ENCODE assay signal across 8 mouse cellular contexts in the genomic region with DNA sequence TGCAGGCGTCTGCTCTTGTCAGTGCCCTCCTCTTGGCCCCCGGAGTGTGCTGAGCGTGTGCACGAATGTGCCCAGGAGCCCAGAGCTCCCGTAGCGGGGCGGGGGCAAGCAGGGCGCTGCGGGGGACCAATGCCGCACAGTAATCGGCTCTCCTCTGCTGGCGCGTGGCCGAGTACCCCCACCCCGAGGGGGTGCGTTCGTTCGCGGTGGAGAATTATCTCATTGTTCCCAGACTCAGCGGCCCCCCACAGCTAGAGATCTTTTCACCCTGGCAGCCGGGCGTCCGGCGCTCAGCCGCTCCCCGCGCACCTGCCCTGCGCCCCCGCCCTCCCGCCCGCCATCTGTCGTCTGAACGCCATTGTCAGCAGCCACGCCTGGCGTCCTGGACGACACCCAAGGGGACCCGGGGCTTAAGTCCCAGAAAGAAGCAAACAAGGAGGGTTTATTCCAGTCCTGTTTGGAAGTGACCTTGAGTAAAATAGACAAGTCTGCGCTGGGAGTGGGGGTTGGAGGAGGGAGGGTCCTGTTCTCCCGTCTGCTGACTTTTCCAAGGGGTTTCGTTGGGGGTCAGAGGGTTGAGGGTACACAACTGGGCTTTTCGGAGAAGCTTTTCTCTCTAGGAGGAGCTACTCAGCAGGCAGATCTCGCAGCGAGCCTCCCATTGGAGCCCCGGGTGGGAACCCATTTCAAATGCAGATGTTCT. TPM values are rescaled to one million over a fixed set of nuclear protein-coding genes. Genes with fewer than 3 reads are reported as not detected.
DNase-seq lines count a peak whose midpoint lies in the region; ATAC-seq lines count a peak whose summit lies in the region.

No protein-coding gene starts in this region.

- intact Hi-C loops in heart, postnatal 10 days (cut with DNase I): no loop called here

- DNase-seq in thymus, postnatal 4 days: peak; percentile 27
- DNase-seq in thymus, postnatal 36 days: no peak
- peak; percentile 54 to 71 for DNase-seq in heart, postnatal 10 days
- peak; percentile 51 to 54 for DNase-seq in layer of hippocampus, postnatal 25 days (ENCODE audit: extremely low spot score in 1 of 2, low spot score in 1 of 2)
- DNase-seq in right cerebral cortex, adult 2 months (ENCODE audit: low spot score in 2 of 2): peak; percentile 16 to 56

- peak; percentile 71 for ATAC-seq in embryonic facial prominence, embryonic 13.5 days (ENCODE audit: insufficient number of reproducible peaks, insufficient read depth, low FRiP score, low TSS enrichment, low read depth)
- ATAC-seq in lung, embryonic 16.5 days (ENCODE audit: low read depth): peak; percentile 81
- ATAC-seq in erythroblast, adult 5-6 weeks (replicated peaks; ENCODE audit: low FRiP score, poor library complexity, severe bottlenecking): no peak

- peaks cover 6% of the 10 kb centered on the region for H3K27me3 ChIP-seq in embryonic facial prominence, embryonic 13.5 days
- H3K27me3 ChIP-seq in lung, embryonic 16.5 days (ENCODE audit: control insufficient read depth, insufficient read depth, low read depth, low read length): no peaks in the 10 kb centered on the region

- peak overlapping the region; percentile 56 for H3K4me3 ChIP-seq in embryonic facial prominence, embryonic 13.5 days
- H3K4me3 ChIP-seq in lung, embryonic 16.5 days (ENCODE audit: low read length): peak overlapping the region; percentile 53

- peak overlapping the region; percentile 71 for H3K9ac ChIP-seq in embryonic facial prominence, embryonic 13.5 days
- peak overlapping the region; percentile 68 for H3K9ac ChIP-seq in lung, embryonic 16.5 days (ENCODE audit: low read length)

- peak overlapping the region; percentile 97 for H3K4me2 ChIP-seq in embryonic facial prominence, embryonic 13.5 days
- H3K4me2 ChIP-seq in lung, embryonic 16.5 days (ENCODE audit: low read depth, low read length): peak overlapping the region; percentile 95

- no peaks in the 10 kb centered on the region for H3K36me3 ChIP-seq in embryonic facial prominence, embryonic 13.5 days
- H3K36me3 ChIP-seq in lung, embryonic 16.5 days (ENCODE audit: control insufficient read depth, insufficient read depth, low read length): no peaks in the 10 kb centered on the region

- peaks cover 48% of the 10 kb centered on the region for H3K4me1 ChIP-seq in embryonic facial prominence, embryonic 13.5 days
- peaks cover 15% of the 10 kb centered on the region for H3K4me1 ChIP-seq in lung, embryonic 16.5 days (replicated peaks; ENCODE audit: control insufficient read depth, insufficient read depth, low read length)

- H3K27ac ChIP-seq in embryonic facial prominence, embryonic 13.5 days: peak overlapping the region; percentile 55
- peak overlapping the region; percentile 78 for H3K27ac ChIP-seq in lung, embryonic 16.5 days (ENCODE audit: low read length)

- H3K9me3 ChIP-seq in embryonic facial prominence, embryonic 13.5 days: no peaks in the 10 kb centered on the region
- H3K9me3 ChIP-seq in lung, embryonic 16.5 days (ENCODE audit: control insufficient read depth, low read length): no peaks in the 10 kb centered on the region

- WGBS in embryonic facial prominence, embryonic 13.5 days: under 1% methylated on average over 44 of the region's 44 CpGs
- WGBS in lung, embryonic 16.5 days: under 1% methylated on average over 44 of the region's 44 CpGs

RNA-seq across cellular contexts. Expression of a gene that starts 26.4 kb away (rescaled TPM):
- polyA plus RNA-seq in embryonic facial prominence, embryonic 13.5 days (2015; fragmentation: Nextera tagmentation; extraction: Ambion mirVana): 54.0 and 55.8 TPM in 2 replicates
- 10 to 100 TPM; 79.2 to 90.2 TPM for total RNA-seq in heart, postnatal 10 days (2021)
- total RNA-seq in layer of hippocampus, postnatal 25 days (2021): 10 to 100 TPM; 19.1 to 24.1 TPM
- polyA plus RNA-seq in lung, embryonic 16.5 days (2015; fragmentation: Nextera tagmentation; extraction: Ambion mirVana): 37.6 and 40.1 TPM in 2 replicates
- 0.19 and 0.63 TPM in 2 replicates for total RNA-seq in erythroblast, adult 5-6 weeks (2015; ENCODE audit: low replicate concordance)
- total RNA-seq in erythroblast, adult 5-6 weeks (2017; ENCODE audit: low replicate concordance): 2.5 and 3.7 TPM in 2 replicates

Comparison
In these comparisons a context has a peak if more than half of its experiments do, and no peak if none do; other contexts are left out.
1. DNase-seq: peak in thymus, postnatal 4 days (single experiment), heart, postnatal 10 days (2 of 2), layer of hippocampus, postnatal 25 days (2 of 2) and right cerebral cortex, adult 2 months (2 of 2); none in thymus, postnatal 36 days (0 of 2).
2. RNA of a gene that starts 26.4 kb away (total RNA-seq): 79.2 to 90.2 TPM in heart, postnatal 10 days and 19.1 to 24.1 TPM in layer of hippocampus, postnatal 25 days; 0.19 to 3.7 TPM in erythroblast, adult 5-6 weeks; every median in the first group is over 4 times any median in the second.